Mouse (Mus musculus) forebrain, embryonic 14.5 days (tissue): Measurements from ENCODE around the gene 1700061G19Rik. TPM values are rescaled to one million over a fixed set of nuclear protein-coding genes. Genes with fewer than 3 reads are reported as not detected.

Source experiments
- ATAC-seq: fragments of 200-750 bp; cut with Nextera tagmentation; 2 replicates; pipeline ENCODE4 v1.8.0; 2017; ENCODE audit warnings: mild to moderate bottlenecking, moderate library complexity
- DNase-seq: peaks from one replicate; pipeline ENCODE4 v3.0.0-alpha.2; 2015; ENCODE audit warnings: low spot score
- H3K27ac ChIP-seq: fragments of 300-500 bp; sonication (generic); 2 replicates; pipeline ENCODE4 v1.5.1; 2014; ENCODE audit warnings: low read depth, mild to moderate bottlenecking, control low read depth, low read length, moderate library complexity
- H3K27me3 ChIP-seq: fragments of 300-500 bp; sonication (generic); replicated peaks from 2 replicates; pipeline ENCODE4 v1.6.1; 2014; ENCODE audit warnings: low read length, control low read depth, mixed read lengths; ENCODE audit not compliant: control insufficient read depth, insufficient read depth
- H3K36me3 ChIP-seq: fragments of 300-500 bp; sonication (generic); 2 replicates; pipeline ENCODE4 v1.6.1; 2014; ENCODE audit warnings: low read length, control low read depth; ENCODE audit not compliant: control insufficient read depth, insufficient read depth
- H3K4me1 ChIP-seq: fragments of 300-500 bp; sonication (generic); 2 replicates; pipeline ENCODE4 v1.6.1; 2014; ENCODE audit warnings: antibody characterized with exemption, low read length, control low read depth; ENCODE audit not compliant: control insufficient read depth, insufficient read depth
- H3K4me2 ChIP-seq: fragments of 300-500 bp; sonication (generic); 2 replicates; pipeline ENCODE4 v1.6.1; 2014; ENCODE audit warnings: mild to moderate bottlenecking, control low read depth, low read length
- H3K4me3 ChIP-seq: fragments of 300-500 bp; sonication (generic); 2 replicates; pipeline ENCODE4 v1.5.1; 2014; ENCODE audit warnings: low read depth, low read length, control low read depth
- H3K9ac ChIP-seq: fragments of 300-500 bp; sonication (generic); 2 replicates; pipeline ENCODE4 v1.6.1; 2014; ENCODE audit warnings: mild to moderate bottlenecking, low read length, control low read depth, moderate library complexity
- H3K9me3 ChIP-seq: fragments of 300-500 bp; sonication (generic); replicated peaks from 2 replicates; pipeline ENCODE4 v1.6.1; 2016; ENCODE audit warnings: low read length, control low read depth, mixed read lengths; ENCODE audit not compliant: control insufficient read depth
- WGBS: fragments of 180-500 bp; shearing (Covaris S2); extraction: QIAGEN DNeasy Blood & Tissue Kit; methylation state at CpG from one replicate; pipeline ENCODE4 v1.1.7; 2014; 5-methylcytosine and 5-hydroxymethylcytosine counted together
- polyA plus RNA-seq: library from polyadenylated mRNA; unstranded; fragments of >200 nt; fragmentation: Nextera tagmentation; extraction: Ambion mirVana; gene quantifications from 2 replicates; pipeline ENCODE4 v1.2.1, GENCODE M21; 2014

1700061G19Rik gene
- polyA plus RNA-seq, 1 experiment from 2014 or later = 0.08 TPM

DNA sequence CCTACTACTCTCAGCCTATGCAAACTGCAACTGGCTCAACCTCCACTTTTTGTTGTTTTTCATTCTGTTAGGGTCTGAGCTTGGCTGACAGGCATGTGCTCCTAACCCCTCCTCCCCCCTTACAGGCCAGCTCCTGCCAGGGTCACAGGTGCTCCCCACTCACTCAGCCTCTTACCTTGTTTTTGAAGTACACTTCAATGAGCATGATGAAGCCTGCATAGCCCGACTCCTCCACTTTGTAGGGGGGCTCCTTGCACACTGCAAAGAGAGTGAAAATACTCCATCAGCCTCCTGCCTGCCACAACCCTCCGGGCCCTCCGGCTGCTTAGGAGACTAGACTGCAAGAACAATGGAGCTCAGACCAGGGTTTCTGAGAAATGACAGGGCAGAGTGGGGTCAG lies 44.4 kb downstream of the 1700061G19Rik start:
- 85% methylated on average over 3 of the region's 3 CpGs for WGBS
- ATAC-seq = 0 out of 2 replicates have a peak, but pooled peaks have one; percentile 20
- no peak for DNase-seq
- H3K27ac ChIP-seq = no peak overlapping the region
- H3K9ac ChIP-seq = no peak overlapping the region
- H3K4me3 ChIP-seq = no peak overlapping the region
- no peaks in the 10 kb centered on the region for H3K27me3 ChIP-seq
- H3K4me2 ChIP-seq = no peak overlapping the region
- H3K36me3 ChIP-seq = peaks cover 71% of the 10 kb centered on the region
- no peaks in the 10 kb centered on the region for H3K9me3 ChIP-seq
- no peaks in the 10 kb centered on the region for H3K4me1 ChIP-seq

DNA sequence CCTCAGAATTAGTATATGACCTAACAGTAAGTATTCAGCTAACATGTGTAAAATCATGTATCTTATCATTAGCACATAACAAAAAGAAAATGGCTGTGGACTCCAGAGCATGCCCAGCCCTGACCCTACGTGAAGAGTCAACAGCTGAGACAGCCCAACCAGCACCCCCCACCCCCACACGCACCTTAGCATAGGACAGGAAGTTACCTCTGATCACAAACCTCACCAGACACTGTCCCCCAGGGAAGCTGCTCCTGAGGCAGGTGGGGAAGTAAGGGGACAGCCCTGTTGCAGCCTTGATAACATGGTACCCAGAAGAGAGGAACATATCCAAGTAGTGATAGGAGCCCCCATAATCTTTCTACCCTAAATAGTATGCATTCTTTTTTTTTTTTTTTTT lies 50.7 kb downstream of the 1700061G19Rik start:
- Histone ChIP-seq H3K9ac (no peak overlapping the region), H3K9me3 (no peaks in the 10 kb centered on the region), H3K36me3 (peaks cover 36% of the 10 kb centered on the region), H3K27me3 (no peaks in the 10 kb centered on the region), H3K4me2 (no peak overlapping the region), H3K27ac (no peak overlapping the region), H3K4me1 (no peaks in the 10 kb centered on the region), H3K4me3 (no peak overlapping the region)
- ATAC-seq (no peak), DNase-seq (no peak)
- 100% methylated on average over 2 of the region's 2 CpGs for WGBS

DNA sequence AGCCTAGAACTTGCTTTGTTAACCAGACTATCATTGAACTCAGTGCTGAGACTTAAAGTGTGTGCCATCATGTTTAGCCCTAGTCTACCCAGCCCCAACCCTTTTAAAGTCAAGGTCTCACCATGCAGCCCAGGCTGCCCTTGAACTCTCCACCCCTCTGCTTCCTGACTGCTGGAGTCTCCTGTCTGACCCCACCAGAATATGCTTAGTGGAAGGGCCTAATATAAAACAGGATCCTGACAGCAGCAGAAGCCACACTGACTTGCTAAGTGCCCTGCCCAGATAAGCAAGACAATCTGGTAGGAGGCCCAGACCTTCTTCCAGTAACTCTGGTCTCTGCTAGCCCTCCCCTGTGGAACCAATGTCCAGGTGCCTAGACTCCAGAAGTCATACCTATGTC lies 53.8 kb downstream of the 1700061G19Rik start:
- Histone ChIP-seq H3K4me1 (peaks cover 15% of the 10 kb centered on the region), H3K9ac (no peak overlapping the region), H3K4me2 (no peak overlapping the region), H3K27me3 (no peaks in the 10 kb centered on the region), H3K4me3 (no peak overlapping the region), H3K27ac (no peak overlapping the region), H3K9me3 (no peaks in the 10 kb centered on the region), H3K36me3 (peaks cover 20% of the 10 kb centered on the region)
- ATAC-seq (no peak), DNase-seq (no peak)

DNA sequence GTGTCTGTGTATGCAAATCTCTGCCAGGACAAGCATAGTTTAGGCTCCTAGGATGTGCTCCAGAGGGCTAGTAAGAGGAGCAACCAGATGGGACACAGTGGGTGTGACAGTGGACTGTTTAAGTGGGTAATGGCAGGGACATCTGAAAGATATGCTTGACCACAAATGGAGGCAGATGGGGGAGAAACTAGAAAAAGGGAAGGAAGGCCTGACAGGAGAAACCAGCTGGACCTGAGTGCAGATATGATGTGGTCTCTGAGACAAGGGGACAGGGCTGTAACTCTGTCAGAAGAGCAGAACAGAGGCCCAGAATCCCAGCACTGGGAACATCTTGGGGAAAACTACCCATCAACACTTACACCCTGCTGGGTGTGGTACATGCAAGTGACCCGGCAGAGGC lies 54.3 kb downstream of the 1700061G19Rik start:
- Histone ChIP-seq H3K4me1 (peaks cover 19% of the 10 kb centered on the region), H3K4me3 (no peak overlapping the region), H3K9me3 (no peaks in the 10 kb centered on the region), H3K27ac (no peak overlapping the region), H3K9ac (no peak overlapping the region), H3K4me2 (no peak overlapping the region), H3K27me3 (no peaks in the 10 kb centered on the region), H3K36me3 (peaks cover 18% of the 10 kb centered on the region)
- ATAC-seq = no peak
- no peak for DNase-seq
- WGBS = 81% methylated on average over 1 of the region's 1 CpGs

DNA sequence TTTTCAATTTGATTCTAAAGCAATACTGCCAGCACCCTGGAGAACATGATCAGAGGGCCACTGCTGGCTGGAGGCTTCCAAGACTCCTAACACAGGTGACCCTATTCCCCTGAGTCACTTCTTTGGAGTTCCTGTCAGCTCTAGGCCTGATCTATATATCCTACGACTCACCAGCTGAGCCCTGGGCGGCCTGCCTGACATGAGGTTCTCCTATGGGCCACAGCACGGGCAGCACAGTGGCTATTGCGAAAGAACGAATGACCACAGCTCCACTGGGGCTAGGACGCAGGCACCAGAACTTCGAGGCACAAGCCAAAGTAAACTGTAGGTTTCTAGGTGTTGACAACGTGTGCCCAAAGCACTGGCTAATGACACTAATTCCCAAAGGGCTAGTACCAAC lies 54.7 kb downstream of the 1700061G19Rik start:
- H3K9me3 ChIP-seq = no peaks in the 10 kb centered on the region
- H3K27me3 ChIP-seq = no peaks in the 10 kb centered on the region
- H3K4me1 ChIP-seq = peaks cover 19% of the 10 kb centered on the region
- no peak overlapping the region for H3K4me2 ChIP-seq
- DNase-seq = no peak
- H3K4me3 ChIP-seq = no peak overlapping the region
- WGBS = 93% methylated on average over 8 of the region's 8 CpGs
- no peak overlapping the region for H3K27ac ChIP-seq
- H3K36me3 ChIP-seq = peaks cover 13% of the 10 kb centered on the region
- no peak overlapping the region for H3K9ac ChIP-seq
- no peak for ATAC-seq

DNA sequence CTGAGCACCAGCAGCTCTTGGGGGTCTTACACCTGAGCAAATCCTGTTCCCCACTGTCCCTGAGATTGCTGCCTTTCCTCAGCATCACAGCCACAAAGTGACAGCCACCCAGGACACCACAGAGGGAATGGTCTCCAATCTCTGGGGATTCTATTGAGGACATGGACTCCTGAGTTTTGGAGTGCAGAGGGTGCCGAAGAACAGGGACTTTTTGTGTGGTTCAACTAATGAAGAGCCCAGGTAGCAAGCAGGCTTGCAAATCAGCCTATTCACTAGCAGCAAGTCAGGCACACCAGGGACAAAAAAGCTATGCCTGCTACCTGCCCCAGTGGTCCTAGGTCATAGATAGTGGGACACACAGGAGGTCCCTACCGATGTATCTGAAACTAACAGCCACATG lies 58.1 kb downstream of the 1700061G19Rik start:
- DNase-seq (no peak), ATAC-seq (no peak)
- WGBS = 85% methylated on average over 2 of the region's 2 CpGs
- Histone ChIP-seq H3K27me3 (no peaks in the 10 kb centered on the region), H3K27ac (no peak overlapping the region), H3K9ac (peak overlapping the region; percentile 98; the same call in 1 of the 2 replicates), H3K4me1 (peaks cover 19% of the 10 kb centered on the region), H3K4me3 (no peak overlapping the region), H3K36me3 (no peaks in the 10 kb centered on the region), H3K9me3 (no peaks in the 10 kb centered on the region), H3K4me2 (peak overlapping the region; percentile 73)

DNA sequence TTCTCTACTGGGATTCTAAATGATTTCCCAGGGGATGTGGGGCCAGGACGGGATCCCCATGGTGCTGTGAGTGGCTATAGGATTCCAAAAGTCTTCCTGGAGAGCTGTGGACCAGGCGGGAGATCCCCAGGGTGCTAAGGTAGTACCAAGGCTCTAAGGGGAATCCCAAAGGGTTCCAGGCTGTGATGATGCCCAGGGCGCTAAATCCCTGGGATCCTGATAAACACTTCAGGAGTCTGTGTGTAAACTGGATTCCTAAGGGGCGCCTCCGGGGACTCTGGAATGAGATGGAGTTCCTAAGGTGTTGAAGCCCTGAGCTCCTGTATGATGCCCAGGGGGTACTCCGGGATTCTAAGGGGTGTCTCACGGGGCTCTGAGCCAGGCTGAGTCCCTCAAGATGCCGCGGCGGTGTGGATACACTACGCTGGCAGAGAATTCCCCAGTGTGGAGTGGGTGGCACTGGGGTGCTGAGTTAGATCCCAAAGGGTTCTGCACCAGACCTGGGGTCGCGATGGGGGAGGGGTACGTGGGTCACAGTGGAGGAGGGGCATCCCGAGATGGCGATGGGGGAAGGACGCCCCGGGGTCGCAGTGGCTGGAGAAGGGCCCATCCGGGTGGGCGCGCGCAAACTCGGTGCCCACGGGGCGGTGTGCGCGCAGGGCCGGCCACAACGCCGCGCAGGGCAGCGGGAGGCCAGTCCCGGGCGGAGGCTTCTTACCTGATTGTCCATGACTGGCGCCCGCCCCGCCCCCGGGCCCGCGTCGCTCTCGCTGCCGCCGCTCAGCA lies 59.5 kb downstream of the 1700061G19Rik start:
- peak overlapping the region; percentile 98 for H3K9ac ChIP-seq
- peak; percentile 29 for DNase-seq
- peak overlapping the region; percentile 93 for H3K4me3 ChIP-seq
- H3K4me1 ChIP-seq = peaks cover 19% of the 10 kb centered on the region
- ATAC-seq = peak; percentile 36
- peak overlapping the region; percentile 73 for H3K4me2 ChIP-seq
- H3K36me3 ChIP-seq = no peaks in the 10 kb centered on the region
- WGBS = 2% methylated on average over 37 of the region's 45 CpGs
- H3K9me3 ChIP-seq = no peaks in the 10 kb centered on the region
- no peaks in the 10 kb centered on the region for H3K27me3 ChIP-seq
- H3K27ac ChIP-seq = peak overlapping the region; percentile 77

DNA sequence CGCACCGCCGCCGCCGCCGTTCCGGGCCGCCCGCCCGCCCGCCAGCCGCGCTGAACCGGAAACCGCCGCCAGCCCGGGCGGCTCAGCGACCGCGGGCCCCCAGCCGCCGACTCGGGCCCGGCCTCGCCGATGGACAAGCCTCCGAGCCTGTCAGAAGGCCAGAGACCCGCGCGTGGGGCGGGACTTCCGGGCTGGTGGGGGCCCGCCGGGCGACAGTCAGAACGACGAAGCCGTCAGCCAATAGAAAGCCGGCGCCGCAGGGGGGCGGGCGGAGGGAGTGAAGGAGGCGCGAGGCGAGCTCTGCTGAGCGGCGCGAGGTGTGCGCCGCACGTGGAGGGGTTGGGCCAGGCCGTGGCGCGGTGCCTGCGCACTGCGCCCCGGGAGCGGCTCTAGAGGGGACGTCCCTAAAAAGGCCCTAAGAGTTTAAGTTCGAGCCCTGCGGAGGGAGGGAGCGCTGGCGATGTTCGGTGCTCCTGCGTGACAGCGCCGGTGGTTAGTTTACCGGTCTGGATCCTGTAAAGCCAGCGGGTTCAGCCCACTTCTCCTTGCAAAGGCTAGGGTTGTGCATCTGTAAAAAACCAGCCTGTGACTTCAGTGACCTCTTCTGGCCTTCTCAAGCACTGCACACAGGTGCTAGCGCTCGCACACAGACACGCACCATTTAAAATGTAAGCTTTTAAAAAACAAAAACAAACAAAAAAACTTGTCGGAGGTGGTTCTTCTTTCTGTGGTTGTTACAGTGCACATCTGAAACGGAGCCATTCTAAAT lies 60.3 kb downstream of the 1700061G19Rik start, which contains the start of gene Mllt1:
TSS of gene Mllt1 (minus strand) at position 53 of the 769 bp plus-strand sequence.
- H3K27ac ChIP-seq = peak within 1 kb of the TSS; percentile 77
- WGBS = 3% methylated on average over 73 of the region's 76 CpGs

DNA sequence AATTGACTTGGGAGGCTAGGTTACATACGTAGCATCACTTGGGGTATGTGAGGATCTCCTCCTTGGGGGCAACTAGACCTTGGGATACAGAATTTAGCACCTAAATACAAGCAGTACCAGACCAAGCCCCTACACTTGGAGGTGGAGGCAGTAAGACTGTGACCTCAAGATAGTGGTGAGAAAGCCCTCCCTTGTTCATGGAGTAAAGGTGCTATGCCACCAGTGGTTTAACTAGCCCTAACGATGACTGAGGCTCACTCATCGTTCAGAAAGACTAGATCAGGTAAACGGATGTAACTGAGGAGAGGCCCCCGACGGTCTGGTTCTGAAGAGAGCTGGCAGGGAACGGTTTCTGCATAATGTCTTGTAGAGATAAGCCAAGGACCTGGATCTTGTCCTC lies 61.5 kb downstream of the 1700061G19Rik start:
- Histone ChIP-seq H3K4me3 (no peak overlapping the region), H3K9ac (no peak overlapping the region), H3K4me2 (no peak overlapping the region), H3K27ac (no peak overlapping the region), H3K9me3 (no peaks in the 10 kb centered on the region), H3K36me3 (no peaks in the 10 kb centered on the region), H3K27me3 (no peaks in the 10 kb centered on the region), H3K4me1 (peaks cover 19% of the 10 kb centered on the region)
- no peak for ATAC-seq
- DNase-seq = no peak
- 95% methylated on average over 7 of the region's 7 CpGs for WGBS

More for the DNA sequence above, 60.3 kb downstream of the 1700061G19Rik start, which contains the start of gene Mllt1:
- peak within 1 kb of the TSS; percentile 73 for H3K4me2 ChIP-seq
- H3K36me3 ChIP-seq = no peaks in the 10 kb centered on the region
- H3K4me3 ChIP-seq = peak within 1 kb of the TSS; percentile 93
- DNase-seq = peak; percentile 99
- H3K9ac ChIP-seq = peak within 1 kb of the TSS; percentile 98
- ATAC-seq = peak; percentile 98
- H3K9me3 ChIP-seq = no peaks in the 10 kb centered on the region
- H3K4me1 ChIP-seq = peaks cover 19% of the 10 kb centered on the region
- no peaks in the 10 kb centered on the region for H3K27me3 ChIP-seq
